Mouse (Mus musculus) testis, adult 2 months (tissue): ENCODE measurements around the gene Srsf9.

Experiments
- CTCF ChIP-seq: fragments of 200-500 bp; IDR thresholded peaks from 2 replicates; pipeline ENCODE4 v1.5.1; 2012; ENCODE audit warnings: low read depth, mild to moderate bottlenecking, inconsistent platforms, low read length, moderate library complexity; ENCODE audit not compliant: control insufficient read depth, insufficient read depth, insufficient replicate concordance
- POLR2A ChIP-seq: fragments of 200-500 bp; IDR thresholded peaks from 2 replicates; pipeline ENCODE4 v1.6.1; 2012; ENCODE audit warnings: low read depth, mild to moderate bottlenecking, inconsistent platforms, low read length, moderate library complexity; ENCODE audit not compliant: control insufficient read depth

GRCm38 (mm10) chr5:115375436-115375835 lies 48.5 kb downstream of the Srsf9 start:
- TF ChIP-seq POLR2A, result no peak
- no peak for TF ChIP-seq CTCF
